Mouse (Mus musculus): Measurements from ENCODE around the gene 5330417C22Rik. TPM values are rescaled to one million over a fixed set of nuclear protein-coding genes. Genes with fewer than 3 reads are reported as not detected.

The 5330417C22Rik gene
- total RNA-seq, 2 experiments from 2014 or later = 1.7 to 5.3 TPM

DNA sequence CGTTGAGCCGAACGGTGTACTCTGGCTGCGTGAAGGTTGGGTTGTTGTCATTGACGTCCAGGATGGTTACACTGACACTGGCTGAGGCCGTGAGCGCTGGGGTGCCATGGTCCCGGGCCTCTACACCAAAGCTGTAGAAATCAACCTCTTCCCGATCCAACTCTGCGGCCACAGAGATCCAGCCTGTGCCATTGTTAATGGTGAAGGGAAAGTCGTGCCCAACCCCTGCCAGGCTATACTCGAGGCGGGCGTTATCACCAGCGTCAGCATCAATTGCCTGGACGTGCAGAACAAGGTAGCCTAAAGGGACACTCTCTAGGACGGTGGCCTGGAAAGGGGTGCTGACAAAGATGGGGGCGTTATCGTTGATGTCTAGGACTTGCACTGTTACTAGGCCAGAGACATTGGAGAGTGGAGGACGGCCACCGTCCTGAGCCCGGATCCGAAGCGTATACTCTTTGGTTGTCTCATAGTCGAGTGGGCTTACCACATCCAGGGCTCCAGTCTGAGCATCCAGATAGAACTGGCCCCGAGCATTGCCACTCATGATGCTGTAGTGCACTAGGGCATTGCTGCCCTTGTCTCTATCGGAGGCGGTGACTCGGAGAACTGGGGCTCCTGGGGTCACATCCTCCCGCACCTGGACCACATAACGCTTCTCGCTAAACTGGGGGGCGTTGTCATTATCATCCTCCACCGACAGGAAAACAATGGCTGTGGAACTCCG is 122.5 kb downstream of the 5330417C22Rik start:
- DNase-seq = no peak

DNA sequence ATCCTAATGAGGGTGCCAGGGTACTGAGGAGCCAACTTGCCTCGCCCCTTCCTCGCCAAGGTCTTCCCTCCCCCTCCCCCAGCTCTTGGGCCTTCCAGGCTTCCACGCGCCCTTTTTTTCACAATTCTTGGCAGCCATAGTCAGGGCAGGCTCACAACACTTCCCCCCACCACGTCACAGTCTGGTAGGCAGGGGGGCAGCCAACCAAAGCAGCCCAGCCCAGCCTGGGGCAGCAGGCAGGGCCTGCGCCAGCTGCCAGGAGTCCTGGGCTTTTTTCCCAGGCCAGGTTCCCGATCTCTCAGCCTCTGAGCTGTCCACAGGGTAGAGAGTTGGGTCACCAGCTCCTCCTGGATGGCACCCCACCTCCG is 124.6 kb downstream of the 5330417C22Rik start:
- DNase-seq = peak; percentile 22 to 37

DNA sequence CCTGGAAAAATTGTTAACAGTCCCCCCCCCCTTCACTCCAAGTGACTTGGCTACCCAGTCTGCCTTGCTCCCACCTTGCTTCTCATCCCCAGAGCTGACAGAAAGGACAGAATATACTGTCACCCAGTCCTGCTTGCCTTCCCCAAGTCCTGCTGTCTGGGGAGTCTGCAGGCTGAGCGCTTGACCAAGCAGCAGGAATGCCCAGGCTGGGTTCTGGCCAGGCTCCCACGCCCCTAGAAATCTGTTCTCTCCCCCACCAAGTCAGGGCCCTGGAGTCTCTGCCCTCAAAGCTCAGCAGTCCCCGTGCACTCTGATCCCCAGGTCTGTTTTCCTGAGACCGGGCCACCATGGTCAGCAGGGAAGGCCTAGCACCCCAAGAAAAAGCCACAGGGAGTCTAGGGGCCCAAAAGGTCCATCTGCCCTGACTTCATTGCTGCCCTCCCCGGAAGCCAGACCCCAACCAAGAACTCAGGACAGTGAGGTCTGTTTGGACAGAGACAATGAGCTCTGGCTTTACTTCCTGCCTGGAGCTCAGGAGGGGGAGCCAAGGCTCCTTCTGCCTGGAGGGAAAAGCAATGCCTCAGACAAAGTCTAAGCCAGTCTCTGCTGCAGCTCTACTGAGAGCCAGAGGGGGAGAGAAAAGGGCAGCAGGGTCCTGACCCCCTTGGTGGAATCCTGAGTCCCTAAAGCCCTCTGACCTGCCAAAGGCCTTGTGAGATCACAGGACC is 125.1 kb downstream of the 5330417C22Rik start:
- DNase-seq = no peak

DNA sequence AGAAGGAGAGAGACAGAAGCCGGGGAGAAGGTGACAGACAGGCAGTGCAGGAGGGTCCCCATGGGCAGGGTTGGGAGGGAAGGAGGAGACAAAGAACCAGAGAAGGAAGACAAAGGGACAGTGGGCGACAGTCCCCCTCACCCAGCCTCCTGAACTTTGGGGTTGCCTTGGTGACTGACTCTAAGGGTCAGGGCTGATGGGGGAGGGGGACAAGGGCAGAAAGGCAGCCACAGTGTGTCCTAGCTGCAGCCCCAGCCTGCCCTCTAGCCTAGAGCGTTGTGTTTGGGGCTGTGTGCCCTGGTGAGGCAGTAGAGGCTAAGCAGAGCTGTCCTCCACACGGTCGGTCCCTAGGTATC is 126.0 kb downstream of the 5330417C22Rik start:
- no peak for DNase-seq

DNA sequence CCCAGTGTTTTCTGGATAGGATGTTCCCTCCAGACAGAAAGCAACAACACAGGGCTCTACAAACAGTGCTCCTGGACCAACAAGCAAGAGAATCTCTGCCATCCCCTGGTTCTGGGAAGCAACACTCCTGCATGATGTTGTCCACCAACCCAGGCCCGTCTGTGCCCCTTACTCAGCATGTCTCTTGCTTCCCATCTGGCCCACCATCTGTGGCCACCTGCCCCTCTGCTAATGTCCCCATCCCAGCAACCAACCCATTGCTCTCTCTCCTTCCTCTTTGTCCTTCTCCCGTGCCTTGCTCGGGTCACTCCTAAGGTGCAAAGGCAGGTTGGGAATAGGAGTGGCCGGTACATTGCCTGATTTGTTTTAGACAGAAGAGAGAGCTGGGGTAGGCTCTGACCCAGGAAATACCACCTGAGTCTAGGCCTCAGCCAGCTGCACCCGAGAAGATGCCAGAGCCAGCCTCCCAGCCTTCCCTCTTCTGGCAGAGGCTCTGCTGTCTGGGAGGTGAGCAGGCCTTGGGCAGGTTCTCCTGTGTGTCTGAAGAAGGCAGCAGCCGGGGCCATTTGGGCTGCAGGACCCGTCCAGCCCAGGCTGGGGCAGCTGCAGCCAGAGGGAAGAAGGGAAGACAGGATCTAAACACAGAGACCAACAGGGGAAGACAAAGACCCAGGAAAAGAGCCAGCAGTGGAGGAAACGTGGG is 126.5 kb downstream of the 5330417C22Rik start:
- no peak for DNase-seq

DNA sequence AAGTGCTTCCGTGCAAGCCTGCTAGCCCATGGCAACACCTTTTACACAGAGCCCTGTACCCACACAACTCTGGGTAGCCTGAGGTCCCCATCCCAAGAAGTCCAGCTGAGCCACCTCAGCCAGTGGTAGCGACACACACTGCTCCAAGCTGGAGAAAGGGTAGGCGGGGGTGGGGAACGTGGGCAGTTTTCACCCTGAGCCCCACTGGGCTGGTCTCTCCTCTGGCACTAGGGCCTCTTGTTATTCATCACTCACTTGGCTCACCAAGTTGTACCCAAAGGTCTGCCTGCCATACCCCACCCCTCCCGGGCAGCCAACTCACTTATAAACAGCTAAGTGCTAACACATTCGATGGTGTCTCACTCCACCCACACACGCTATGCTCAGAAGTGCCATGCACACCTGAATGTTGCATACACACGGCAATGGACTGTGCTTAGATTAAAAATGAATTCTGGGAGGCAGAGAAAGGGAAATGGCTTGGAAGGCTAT is 127.8 kb downstream of the 5330417C22Rik start:
- no peak for DNase-seq

DNA sequence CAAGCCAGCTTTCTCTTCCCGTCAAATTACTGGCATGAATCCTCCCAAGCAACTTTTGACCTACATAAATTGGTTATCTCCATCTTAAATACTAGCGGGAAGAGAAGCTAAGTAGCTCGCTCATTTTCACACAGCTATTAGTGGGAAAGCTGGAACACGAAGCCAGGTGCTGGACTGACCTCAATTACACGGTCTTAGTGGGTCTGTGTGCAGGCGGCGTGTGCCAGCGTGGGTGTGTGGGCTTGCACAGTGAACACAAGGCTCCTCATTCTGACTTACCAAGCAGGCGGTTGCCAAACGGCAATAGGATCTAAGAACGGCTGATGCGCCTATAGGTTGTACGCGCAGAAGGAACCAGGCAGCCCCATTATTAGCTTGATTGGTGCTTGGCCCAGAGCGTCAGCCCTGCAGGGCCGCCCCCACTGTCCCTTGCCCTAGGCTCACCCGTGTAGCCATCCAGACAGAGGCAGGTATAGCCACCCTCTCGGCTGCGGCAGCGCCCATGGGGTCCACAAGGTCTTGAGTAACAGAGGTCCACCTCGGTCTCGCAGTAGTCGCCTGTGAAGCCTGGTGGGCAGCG is 129.9 kb downstream of the 5330417C22Rik start:
- DNase-seq = no peak

Small RNA genes lying within 50 kb of the gene (microRNA-seq; reads per million reads assigned to microRNA genes)
- gene Gm22860 = not detected

Other genes starting within 250 kb of the 5330417C22Rik start
- gene Mybphl, start 171.6 kb downstream of the 5330417C22Rik start, total RNA-seq (2021) = not detected
- gene Psrc1, start 152.7 kb downstream of the 5330417C22Rik start, total RNA-seq (2021) = 1 to 10 TPM; 1.0 to 1.6 TPM
- 1 to 10 TPM; 5.6 to 8.1 TPM for gene Celsr2, start 121.0 kb downstream of the 5330417C22Rik start, total RNA-seq (2021)
- 100 to 1,000 TPM; 185 to 210 TPM for gene Sars, start 91.3 kb downstream of the 5330417C22Rik start, total RNA-seq (2021)
- not detected for gene 1700013F07Rik, start 2.4 kb downstream of the 5330417C22Rik start, total RNA-seq (2021)
- gene Tmem167b, start 25.9 kb upstream of the 5330417C22Rik start, total RNA-seq (2021) = 10 to 100 TPM; 55.1 to 65.9 TPM
- gene Taf13, start 35.2 kb upstream of the 5330417C22Rik start, total RNA-seq (2021) = 10 to 100 TPM; 29.2 to 36.0 TPM
- gene Wdr47, start 54.7 kb upstream of the 5330417C22Rik start, total RNA-seq (2021) = 10 to 100 TPM in 1 of 2 experiments, 1 to 10 TPM in 1; 8.0 to 12.3 TPM
- gene Clcc1, start 117.4 kb upstream of the 5330417C22Rik start, total RNA-seq (2021) = 10 to 100 TPM; 35.9 to 41.7 TPM
- 1 to 10 TPM; 3.3 to 3.6 TPM for gene Gpsm2, start 185.8 kb upstream of the 5330417C22Rik start, total RNA-seq (2021)
- gene Aknad1, start 203.1 kb upstream of the 5330417C22Rik start, total RNA-seq (2021) = not detected

All from adrenal gland, postnatal 36 days (tissue).